Mouse (Mus musculus) embryonic facial prominence, embryonic 11.5 days (tissue): ENCODE data around the gene Rapgef4. TPM values are rescaled to one million over a fixed set of nuclear protein-coding genes. Genes with fewer than 3 reads are reported as not detected.
"Not testable (repeated sequence)": the region's sequence is repeated elsewhere in the genome, so short reads cannot be mapped to it uniquely, and the experiment has no call there.

Source experiments
- ATAC-seq: fragments of 200-750 bp; cut with Nextera tagmentation; replicated peaks from 2 replicates; pipeline ENCODE4 v1.8.0; 2017; ENCODE audit warnings: low read depth; ENCODE audit not compliant: insufficient number of reproducible peaks, low FRiP score, low TSS enrichment
- DNase-seq: peaks from one replicate; pipeline ENCODE4 v3.0.0-alpha.2; 2015; ENCODE audit warnings: low spot score
- H3K27ac ChIP-seq: fragments of 300-500 bp; sonication (generic); replicated peaks from 2 replicates; pipeline ENCODE4 v1.5.1; 2014; ENCODE audit warnings: mild to moderate bottlenecking, low read depth, low read length, control low read depth
- H3K27me3 ChIP-seq: fragments of 300-500 bp; sonication (generic); 2 replicates; pipeline ENCODE4 v1.6.1; 2014; ENCODE audit warnings: mild to moderate bottlenecking, low read length, moderate library complexity, mixed read lengths; ENCODE audit not compliant: control insufficient read depth, insufficient read depth
- H3K36me3 ChIP-seq: fragments of 300-500 bp; sonication (generic); replicated peaks from 2 replicates; pipeline ENCODE4 v1.6.1; 2014; ENCODE audit warnings: low read depth, mild to moderate bottlenecking, low read length, moderate library complexity, mixed read lengths; ENCODE audit not compliant: control insufficient read depth, insufficient read depth
- H3K4me1 ChIP-seq: fragments of 300-500 bp; sonication (generic); 2 replicates; pipeline ENCODE4 v1.6.1; 2014; ENCODE audit warnings: low read length, mixed read lengths; ENCODE audit not compliant: control insufficient read depth, insufficient read depth
- H3K4me2 ChIP-seq: fragments of 300-500 bp; sonication (generic); 2 replicates; pipeline ENCODE4 v1.6.1; 2014; ENCODE audit warnings: low read depth, mild to moderate bottlenecking, control low read depth, low read length, moderate library complexity
- H3K4me3 ChIP-seq: fragments of 300-500 bp; sonication (generic); 2 replicates; pipeline ENCODE4 v1.5.1; 2014; ENCODE audit warnings: low read depth, low read length, control low read depth
- H3K9ac ChIP-seq: fragments of 300-500 bp; sonication (generic); replicated peaks from 2 replicates; pipeline ENCODE4 v1.6.1; 2014; ENCODE audit warnings: mild to moderate bottlenecking, control low read depth, low read length
- H3K9me3 ChIP-seq: fragments of 300-500 bp; sonication (generic); replicated peaks from 2 replicates; pipeline ENCODE4 v1.6.1; 2016; ENCODE audit warnings: mild to moderate bottlenecking, low read length, inconsistent platforms, mixed read lengths; ENCODE audit not compliant: control insufficient read depth
- WGBS: fragments of 180-500 bp; shearing (Covaris S2); extraction: QIAGEN DNeasy Blood & Tissue Kit; methylation state at CpG from one replicate; pipeline ENCODE4 v1.1.7; 2014; 5-methylcytosine and 5-hydroxymethylcytosine counted together
- polyA plus RNA-seq: library from polyadenylated mRNA; unstranded; fragments of >200 nt; fragmentation: Nextera tagmentation; extraction: Ambion mirVana; gene quantifications from 2 replicates; pipeline ENCODE4 v1.2.1, GENCODE M21; 2014

The Rapgef4 gene
- polyA plus RNA-seq, 1 experiment from 2014 or later: 3.6 TPM

GRCm38 (mm10) chr2:72132222-72132621 is 151.2 kb downstream of the Rapgef4 start:
- H3K27me3 ChIP-seq: no peaks in the 10 kb centered on the region
- WGBS: 93% methylated on average over 3 of the region's 3 CpGs
- H3K9ac ChIP-seq: no peak overlapping the region
- no peak for DNase-seq
- no peak overlapping the region for H3K4me2 ChIP-seq
- H3K27ac ChIP-seq: no peak overlapping the region
- ATAC-seq: no peak
- no peak overlapping the region for H3K4me3 ChIP-seq
- no peaks in the 10 kb centered on the region for H3K9me3 ChIP-seq
- no peaks in the 10 kb centered on the region for H3K36me3 ChIP-seq
- H3K4me1 ChIP-seq: no peaks in the 10 kb centered on the region

GRCm38 (mm10) chr2:72136045-72136444 is 155.0 kb downstream of the Rapgef4 start:
- Histone ChIP-seq H3K9me3 (no peaks in the 10 kb centered on the region), H3K27ac (no peak overlapping the region), H3K36me3 (no peaks in the 10 kb centered on the region), H3K4me1 (no peaks in the 10 kb centered on the region), H3K9ac (no peak overlapping the region), H3K4me2 (no peak overlapping the region), H3K27me3 (no peaks in the 10 kb centered on the region), H3K4me3 (no peak overlapping the region)
- DNase-seq: peak; percentile 32
- 64% methylated on average over 3 of the region's 3 CpGs for WGBS
- no peak for ATAC-seq

GRCm38 (mm10) chr2:72136486-72137264 is 155.6 kb downstream of the Rapgef4 start:
- no peaks in the 10 kb centered on the region for H3K27me3 ChIP-seq
- H3K36me3 ChIP-seq: no peaks in the 10 kb centered on the region
- H3K4me2 ChIP-seq: no peak overlapping the region
- 50% methylated on average over 9 of the region's 9 CpGs for WGBS
- no peak overlapping the region for H3K9ac ChIP-seq
- no peaks in the 10 kb centered on the region for H3K9me3 ChIP-seq
- H3K4me1 ChIP-seq: no peaks in the 10 kb centered on the region
- H3K27ac ChIP-seq: no peak overlapping the region
- no peak for ATAC-seq
- peak; percentile 58 for DNase-seq
- H3K4me3 ChIP-seq: no peak overlapping the region

GRCm38 (mm10) chr2:72139863-72140845 is 159.1 kb downstream of the Rapgef4 start:
- no peaks in the 10 kb centered on the region for H3K4me1 ChIP-seq

GRCm38 (mm10) chr2:72141091-72141490 is 160.1 kb downstream of the Rapgef4 start:
- H3K9me3 ChIP-seq: no peaks in the 10 kb centered on the region
- H3K36me3 ChIP-seq: no peaks in the 10 kb centered on the region
- no peaks in the 10 kb centered on the region for H3K27me3 ChIP-seq
- 87% methylated on average over 8 of the region's 8 CpGs for WGBS
- H3K27ac ChIP-seq: no peak overlapping the region
- H3K4me2 ChIP-seq: no peak overlapping the region
- H3K4me3 ChIP-seq: no peak overlapping the region
- H3K9ac ChIP-seq: no peak overlapping the region
- no peak for DNase-seq
- H3K4me1 ChIP-seq: no peaks in the 10 kb centered on the region
- ATAC-seq: no peak

More at GRCm38 (mm10) chr2:72139863-72140845, 159.1 kb downstream of the Rapgef4 start:
- DNase-seq: no peak
- no peak overlapping the region for H3K4me2 ChIP-seq
- no peak overlapping the region for H3K9ac ChIP-seq
- no peak overlapping the region for H3K27ac ChIP-seq
- ATAC-seq: no peak
- WGBS: 89% methylated on average over 14 of the region's 14 CpGs
- no peaks in the 10 kb centered on the region for H3K36me3 ChIP-seq
- H3K9me3 ChIP-seq: no peaks in the 10 kb centered on the region
- no peak overlapping the region for H3K4me3 ChIP-seq
- no peaks in the 10 kb centered on the region for H3K27me3 ChIP-seq

DNA sequence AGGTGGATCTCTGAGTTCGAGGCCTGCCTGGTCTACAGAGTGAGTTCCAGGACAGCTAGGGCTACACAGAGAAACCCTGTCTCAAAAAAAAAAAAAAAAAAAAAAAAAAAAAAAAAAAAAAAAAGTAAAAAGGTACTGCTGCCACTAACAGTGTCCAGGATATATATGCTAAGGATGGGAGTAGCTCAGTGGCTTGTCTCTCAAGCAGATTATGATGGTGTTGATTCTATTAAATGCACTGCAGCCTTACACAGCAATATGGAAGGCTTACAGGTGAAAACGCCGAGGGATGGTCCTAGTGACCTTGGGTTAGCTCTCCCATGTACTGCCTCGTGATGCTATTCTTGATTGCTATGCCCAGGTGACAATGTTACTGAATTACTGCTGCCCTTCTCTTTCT is 160.7 kb downstream of the Rapgef4 start:
- 87% methylated on average over 4 of the region's 4 CpGs for WGBS
- H3K27ac ChIP-seq, ATAC-seq, H3K4me1 ChIP-seq, H3K4me2 ChIP-seq, H3K27me3 ChIP-seq, DNase-seq, H3K36me3 ChIP-seq, H3K9me3 ChIP-seq, H3K9ac ChIP-seq, H3K4me3 ChIP-seq: not testable (repeated sequence)

- H3K4me3 ChIP-seq: no peak overlapping the region
- no peak overlapping the region for H3K27ac ChIP-seq
- ATAC-seq (no peak), DNase-seq (no peak)
- no peaks in the 10 kb centered on the region for H3K27me3 ChIP-seq
- WGBS: 86% methylated on average over 9 of the region's 9 CpGs
- H3K9ac ChIP-seq: no peak overlapping the region
- no peaks in the 10 kb centered on the region for H3K9me3 ChIP-seq
- no peaks in the 10 kb centered on the region for H3K36me3 ChIP-seq
- H3K4me1 ChIP-seq: no peaks in the 10 kb centered on the region
- no peak overlapping the region for H3K4me2 ChIP-seq
Measured at GRCm38 (mm10) chr2:72143413-72143812, 162.4 kb downstream of the Rapgef4 start.
